Mouse (Mus musculus): ENCODE measurements around the gene Chek1. TPM values are rescaled to one million over a fixed set of nuclear protein-coding genes. Genes with fewer than 3 reads are reported as not detected.

Gene Chek1
- total RNA-seq (2014; rRNA removed; ENCODE audit: low replicate concordance) (4.7 and 12.3 TPM in 2 replicates), polyA plus RNA-seq (2015; fragmentation: Nextera tagmentation; extraction: Ambion mirVana) (5.1 and 6.9 TPM in 2 replicates)

- Histone ChIP-seq H3K9ac (replicated peaks; ENCODE audit: low read depth, low read length) (peak within 1 kb of the TSS; percentile 59), H3K36me3 (replicated peaks; ENCODE audit: control insufficient read depth, insufficient read depth, low read length) (peaks cover 20% of the 10 kb centered on the region), H3K27me3 (ENCODE audit: control insufficient read depth, insufficient read depth, low read length) (no peaks in the 10 kb centered on the region), H3K4me3 (ENCODE audit: low read depth, low read length) (peak within 1 kb of the TSS; percentile 76), H3K4me1 (ENCODE audit: control insufficient read depth, insufficient read depth) (peaks cover 8% of the 10 kb centered on the region; the same call in 1 of the 2 replicates), H3K9me3 (replicated peaks; ENCODE audit: control insufficient read depth, low read length) (no peaks in the 10 kb centered on the region), H3K27ac (ENCODE audit: low read depth) (peak within 1 kb of the TSS; percentile 74), H3K4me2 (ENCODE audit: low read depth, low read length) (peak within 1 kb of the TSS; percentile 98)
- no peak for TF ChIP-seq CTCF (IDR thresholded peaks at IDR 0.05; ENCODE audit: low read depth)
- no peak for TF ChIP-seq EP300 (IDR thresholded peaks at IDR 0.05; ENCODE audit: low read depth)
- no peak for DNase-seq (ENCODE audit: low spot score)
- WGBS = 4% methylated on average over 12 of the region's 12 CpGs
- no peak for ATAC-seq (ENCODE audit: insufficient read depth, low read depth)
These were observed at the start of gene Chek1 for GRCm38 (mm10) chr9:36727034-36727755. Gene Chek1 (minus strand): TSS chr9:36727065.

- Histone ChIP-seq H3K4me1 (ENCODE audit: control insufficient read depth, insufficient read depth) (peaks cover 15% of the 10 kb centered on the region), H3K27ac (ENCODE audit: low read depth) (peak overlapping the region; percentile 97; the same call in 1 of the 2 replicates), H3K27me3 (ENCODE audit: control insufficient read depth, insufficient read depth, low read length) (no peaks in the 10 kb centered on the region), H3K9ac (replicated peaks; ENCODE audit: low read depth, low read length) (no peak overlapping the region), H3K4me2 (ENCODE audit: low read depth, low read length) (peak overlapping the region; percentile 85), H3K36me3 (replicated peaks; ENCODE audit: control insufficient read depth, insufficient read depth, low read length) (peaks cover 2% of the 10 kb centered on the region), H3K9me3 (replicated peaks; ENCODE audit: control insufficient read depth, low read length) (no peaks in the 10 kb centered on the region), H3K4me3 (ENCODE audit: low read depth, low read length) (peak overlapping the region; percentile 72; the same call in 1 of the 2 replicates)
- no peak for ATAC-seq (ENCODE audit: insufficient read depth, low read depth)
- WGBS = 89% methylated on average over 1 of the region's 1 CpGs
- TF ChIP-seq CTCF (IDR thresholded peaks at IDR 0.05; ENCODE audit: low read depth) = no peak
- TF ChIP-seq EP300 (IDR thresholded peaks at IDR 0.05; ENCODE audit: low read depth) = no peak
- no peak for DNase-seq (ENCODE audit: low spot score)
These were observed 42.2 kb upstream of the Chek1 start for GRCm38 (mm10) chr9:36769048-36769413.

GRCm38 (mm10) chr9:36768156-36769047 is 41.5 kb upstream of the Chek1 start:
- no peak for DNase-seq (ENCODE audit: low spot score)
- H3K27ac ChIP-seq (ENCODE audit: low read depth) = peak overlapping the region; percentile 97
- no peaks in the 10 kb centered on the region for H3K9me3 ChIP-seq (replicated peaks; ENCODE audit: control insufficient read depth, low read length)
- 10% methylated on average over 25 of the region's 25 CpGs for WGBS
- peak overlapping the region; percentile 85 for H3K4me2 ChIP-seq (ENCODE audit: low read depth, low read length)
- no peak for TF ChIP-seq EP300 (IDR thresholded peaks at IDR 0.05; ENCODE audit: low read depth)
- no peak for TF ChIP-seq CTCF (IDR thresholded peaks at IDR 0.05; ENCODE audit: low read depth)
- H3K4me1 ChIP-seq (ENCODE audit: control insufficient read depth, insufficient read depth) = peaks cover 15% of the 10 kb centered on the region
- H3K4me3 ChIP-seq (ENCODE audit: low read depth, low read length) = peak overlapping the region; percentile 72
- peak; percentile 13; the same call in 1 of the 2 replicates for ATAC-seq (ENCODE audit: insufficient read depth, low read depth)
- peaks cover 7% of the 10 kb centered on the region for H3K36me3 ChIP-seq (replicated peaks; ENCODE audit: control insufficient read depth, insufficient read depth, low read length)
- no peaks in the 10 kb centered on the region for H3K27me3 ChIP-seq (ENCODE audit: control insufficient read depth, insufficient read depth, low read length)
- peak overlapping the region; percentile 83 for H3K9ac ChIP-seq (replicated peaks; ENCODE audit: low read depth, low read length)

- under 1% methylated on average over 60 of the region's 60 CpGs for WGBS
- TF ChIP-seq EP300 (IDR thresholded peaks at IDR 0.05; ENCODE audit: low read depth) (no peak), CTCF (IDR thresholded peaks at IDR 0.05; ENCODE audit: low read depth) (no peak)
- H3K9me3 ChIP-seq (replicated peaks; ENCODE audit: control insufficient read depth, low read length) = no peaks in the 10 kb centered on the region
- H3K4me2 ChIP-seq (ENCODE audit: low read depth, low read length) = peak within 1 kb of the TSS; percentile 94
- peak within 1 kb of the TSS; percentile 99 for H3K4me3 ChIP-seq (ENCODE audit: low read depth, low read length)
- H3K27ac ChIP-seq (ENCODE audit: low read depth) = peak within 1 kb of the TSS; percentile 97
- peak within 1 kb of the TSS; percentile 91 for H3K9ac ChIP-seq (replicated peaks; ENCODE audit: low read depth, low read length)
- peaks cover 15% of the 10 kb centered on the region for H3K4me1 ChIP-seq (ENCODE audit: control insufficient read depth, insufficient read depth)
- H3K27me3 ChIP-seq (ENCODE audit: control insufficient read depth, insufficient read depth, low read length) = no peaks in the 10 kb centered on the region
- H3K36me3 ChIP-seq (replicated peaks; ENCODE audit: control insufficient read depth, insufficient read depth, low read length) = peaks cover 15% of the 10 kb centered on the region
- ATAC-seq (ENCODE audit: insufficient read depth, low read depth) = peak; percentile 99
- peak; percentile 100 for DNase-seq (ENCODE audit: low spot score)
These were observed 40.6 kb upstream of the Chek1 start, which contains the start of gene Stt3a for GRCm38 (mm10) chr9:36767203-36768143. Gene Stt3a (minus strand): TSS chr9:36767679.
